Mouse (Mus musculus): ENCODE data around the gene Tmbim7.

Tmbim7 gene

DNA sequence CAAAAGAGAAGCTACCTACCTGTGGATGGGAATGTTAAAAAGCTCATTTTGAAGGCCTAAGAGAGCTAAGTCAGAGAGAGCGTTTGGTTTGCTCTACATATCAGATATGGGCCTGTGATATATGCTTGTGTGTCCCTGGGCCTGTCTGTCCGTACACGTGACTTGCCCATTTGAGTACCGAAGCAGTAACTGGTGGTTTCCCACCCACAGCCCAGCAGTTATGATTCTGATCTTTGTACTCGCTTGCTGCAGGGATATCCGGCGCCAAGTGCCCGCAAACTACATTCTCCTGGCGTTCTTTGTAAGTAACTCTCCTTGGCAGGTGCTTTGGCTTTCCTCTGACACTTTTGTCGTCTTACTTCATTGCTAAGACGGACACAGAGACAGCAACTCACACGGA is 15.6 kb downstream of the Tmbim7 start:
- no peak for DNase-seq

DNA sequence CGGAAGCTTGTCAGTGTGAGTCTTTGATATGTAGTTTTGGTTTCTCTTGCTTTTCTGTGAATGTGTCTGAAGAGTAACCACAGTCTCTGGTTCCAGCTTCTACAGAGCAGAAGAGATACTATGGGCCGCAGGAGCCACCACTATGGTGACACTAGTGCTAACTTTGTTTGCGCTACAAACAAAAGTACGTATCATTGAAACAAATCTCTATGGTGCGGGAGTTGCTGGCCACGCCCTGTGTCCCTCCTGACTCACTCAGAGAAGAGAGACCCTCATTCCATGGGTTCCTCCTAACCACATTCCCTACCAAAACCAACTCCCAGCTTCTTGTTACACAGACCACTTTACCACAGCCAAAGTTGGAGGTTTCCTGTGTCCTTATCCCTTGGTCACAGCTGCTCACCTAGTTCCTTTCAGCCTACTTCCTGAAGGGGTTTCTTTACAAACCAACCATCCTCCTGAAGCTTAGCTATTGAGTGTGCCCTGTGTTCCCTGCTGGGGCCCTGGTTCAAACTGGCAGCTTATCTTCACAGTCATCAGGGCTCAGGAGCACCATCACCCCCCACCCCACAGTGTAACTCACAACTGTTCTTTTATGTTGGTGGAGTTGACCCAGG is 19.1 kb downstream of the Tmbim7 start:
- DNase-seq: no peak

DNA sequence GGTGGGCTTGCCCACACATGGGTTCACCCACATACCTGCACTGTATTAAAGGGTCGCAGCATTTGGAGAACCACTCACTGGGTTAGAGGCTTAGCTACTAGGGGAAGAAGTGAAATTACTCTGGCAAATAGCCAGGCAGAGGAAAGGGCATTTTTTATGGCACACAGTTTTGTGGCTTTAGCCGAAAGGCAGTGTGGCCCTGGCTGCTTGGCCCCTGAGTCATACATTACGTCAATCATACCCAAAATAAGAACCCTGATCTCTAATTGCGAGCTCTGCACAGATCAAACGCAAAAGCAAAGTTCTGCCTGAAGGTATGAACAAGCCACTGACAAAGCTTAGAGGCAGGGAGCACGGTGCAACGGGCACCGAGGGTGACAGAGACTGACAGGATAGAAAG is 37.3 kb downstream of the Tmbim7 start:
- DNase-seq: no peak

DNA sequence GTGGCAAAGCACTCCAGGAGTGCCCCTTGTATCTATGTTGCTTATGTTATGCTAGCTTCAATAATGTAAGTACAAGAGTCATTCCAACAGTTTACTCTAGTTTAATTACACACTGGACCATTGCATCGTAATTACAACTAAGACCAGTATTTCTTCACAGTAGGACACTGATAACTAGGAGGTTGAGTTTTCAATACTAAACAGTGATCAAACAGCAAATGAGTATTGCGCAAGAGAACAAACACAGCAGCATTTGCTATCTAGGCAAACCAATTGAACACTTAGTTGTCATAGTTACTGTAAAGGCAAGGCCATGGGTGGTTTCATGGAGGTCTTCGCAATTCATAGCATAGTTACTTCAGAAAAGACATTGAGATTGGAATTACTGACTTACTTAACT is 40.3 kb downstream of the Tmbim7 start:
- no peak for DNase-seq

DNA sequence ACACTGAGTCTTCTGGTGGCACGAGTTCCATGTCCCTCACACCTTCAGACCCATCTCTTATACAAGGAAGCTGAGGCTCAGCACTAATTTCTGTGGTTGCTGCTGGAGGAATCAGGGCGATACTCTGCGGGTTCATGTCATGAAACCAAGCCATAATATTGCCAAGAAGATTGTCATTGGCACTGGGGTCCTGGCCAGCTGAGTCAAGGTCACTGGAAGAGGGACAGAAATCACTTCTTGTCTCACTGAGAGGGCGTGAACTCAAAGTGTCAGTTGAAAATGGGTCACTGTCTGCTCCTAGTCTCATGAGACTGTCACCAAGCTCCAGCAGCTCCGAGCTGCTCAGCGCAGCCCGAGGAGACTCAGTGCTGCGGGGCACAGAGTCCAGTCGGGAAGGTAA is 42.0 kb downstream of the Tmbim7 start:
- DNase-seq: no peak

DNA sequence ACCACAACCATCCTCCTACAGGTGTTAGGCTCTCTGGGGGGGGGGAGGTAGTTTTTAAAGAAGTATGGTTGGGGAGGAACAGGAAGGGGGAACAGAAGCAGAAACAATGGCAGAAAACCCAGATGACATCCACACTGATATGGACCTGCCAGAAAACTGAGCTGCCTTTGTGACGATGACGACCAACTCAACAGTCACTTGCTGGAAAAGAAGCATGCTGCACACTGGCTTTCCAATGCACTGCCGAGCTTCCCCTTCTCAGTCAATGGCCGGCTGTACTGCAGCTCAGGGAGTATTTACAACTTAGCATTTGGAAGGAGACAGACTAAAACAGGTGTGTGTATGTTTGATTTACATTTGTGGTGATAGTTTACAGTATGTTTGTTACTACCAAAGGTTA is 44.2 kb downstream of the Tmbim7 start:
- no peak for DNase-seq

DNA sequence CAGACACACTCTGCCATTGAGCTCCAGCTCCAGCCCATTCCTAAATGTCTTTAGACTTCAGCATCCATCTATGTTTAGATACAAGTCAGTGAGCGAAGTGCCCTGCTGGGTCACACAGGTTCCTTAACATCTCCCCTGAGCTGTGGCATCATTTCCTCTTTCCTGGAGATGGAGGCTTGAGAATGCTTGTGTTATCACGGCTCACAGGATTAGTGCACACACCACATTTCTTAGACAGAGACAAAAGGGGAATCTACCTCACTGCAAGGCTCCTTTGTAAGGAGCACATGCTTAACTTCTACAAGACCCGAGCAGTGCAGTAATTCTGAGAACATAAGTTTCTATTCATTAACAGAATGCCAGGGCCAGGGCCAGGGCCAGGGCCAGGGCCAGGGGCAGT is 45.0 kb downstream of the Tmbim7 start:
- DNase-seq: no peak

DNA sequence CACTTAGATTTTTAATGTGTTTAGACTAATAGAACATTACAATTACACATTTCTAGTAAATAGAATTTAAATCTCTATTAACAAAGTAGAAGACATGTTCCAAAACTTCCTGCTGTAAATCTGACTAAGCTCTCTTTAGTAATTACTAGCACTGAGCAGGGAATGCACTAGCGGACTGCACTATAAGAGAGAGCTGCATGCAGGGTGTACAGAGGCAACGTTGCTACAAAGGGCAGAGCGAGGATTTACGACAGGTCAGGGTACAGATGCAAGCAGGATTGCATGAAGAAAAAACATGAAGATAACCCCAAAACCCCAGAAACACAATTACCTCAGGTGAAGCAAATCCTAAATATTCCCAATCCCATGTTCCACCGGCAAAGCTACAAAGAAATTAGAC is 49.0 kb downstream of the Tmbim7 start:
- no peak for DNase-seq

DNA sequence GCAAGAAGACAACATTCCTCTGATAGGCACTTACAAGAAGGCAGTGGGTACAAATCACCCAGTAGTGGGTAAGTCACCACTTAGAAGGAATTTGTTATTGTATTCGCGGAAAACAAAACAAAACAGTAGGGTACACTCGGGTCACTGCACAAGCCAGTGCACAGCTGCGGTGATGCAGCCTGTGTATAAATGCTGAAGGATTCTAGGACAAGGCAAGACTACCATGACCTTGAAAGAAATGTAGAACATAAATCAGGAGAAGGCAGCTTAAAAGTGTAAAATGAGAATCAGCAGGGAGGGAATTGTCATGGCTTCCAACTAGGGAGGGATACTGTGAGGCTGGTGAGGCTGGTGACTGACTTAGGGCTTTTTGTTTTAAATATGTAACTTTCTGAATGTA is 51.2 kb downstream of the Tmbim7 start:
- DNase-seq: no peak

DNA sequence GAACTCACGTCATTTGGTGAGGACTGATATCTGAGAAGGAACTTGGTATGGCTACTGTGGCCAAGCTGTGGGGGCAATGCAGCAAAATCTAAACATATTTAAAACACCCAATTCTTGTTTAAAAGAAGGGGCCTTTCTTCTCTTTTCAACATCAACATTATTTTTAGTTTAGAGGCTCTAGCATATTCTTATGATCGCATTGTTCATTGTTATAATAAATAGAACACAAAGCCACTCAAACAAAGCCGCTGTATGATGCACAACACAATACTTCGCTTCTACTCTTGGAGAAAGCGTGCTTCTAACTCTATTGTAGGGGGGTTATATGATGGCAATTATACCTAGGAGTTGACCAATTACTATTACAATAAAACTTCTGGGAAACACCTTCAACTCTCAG is 64.8 kb downstream of the Tmbim7 start:
- no peak for DNase-seq

DNA sequence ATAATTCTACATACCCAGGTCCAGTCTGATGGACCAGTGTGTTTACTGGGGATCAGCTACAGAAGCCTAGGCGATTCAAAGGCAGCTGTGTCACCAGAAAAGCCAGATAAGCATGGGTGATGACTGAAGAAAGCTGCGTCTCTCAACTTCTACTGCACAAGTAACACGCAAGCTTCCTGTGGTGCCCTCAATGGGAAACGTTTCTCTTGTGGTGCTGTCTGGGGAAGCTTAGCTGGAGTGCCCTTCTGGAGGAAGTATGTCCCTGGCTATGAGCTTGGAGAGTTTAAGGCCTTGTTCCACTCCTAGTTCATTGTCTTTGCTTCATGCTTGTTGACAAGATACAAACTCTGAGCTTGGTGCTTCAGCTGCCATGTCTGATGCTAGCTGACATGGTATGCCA is 68.4 kb downstream of the Tmbim7 start:
- no peak for DNase-seq

DNA sequence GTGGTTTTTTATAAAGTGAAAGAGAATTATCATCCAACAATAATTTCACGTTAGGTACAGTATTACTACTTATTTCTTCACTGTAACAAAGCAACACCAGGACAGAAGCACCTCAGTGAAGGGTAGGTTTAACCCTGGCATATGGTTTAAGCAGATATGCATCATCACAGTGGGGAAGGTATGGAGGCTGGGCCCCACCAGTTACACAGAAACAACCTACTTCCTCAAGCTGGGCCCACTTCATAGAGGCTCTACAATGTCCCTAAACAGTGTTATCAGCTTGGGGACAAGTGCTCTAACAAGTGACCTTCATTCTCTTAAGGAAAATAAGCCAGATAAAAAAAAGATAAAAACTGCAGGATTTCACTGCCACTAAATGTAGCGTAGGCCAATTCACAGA is 71.9 kb downstream of the Tmbim7 start:
- DNase-seq: no peak

DNA sequence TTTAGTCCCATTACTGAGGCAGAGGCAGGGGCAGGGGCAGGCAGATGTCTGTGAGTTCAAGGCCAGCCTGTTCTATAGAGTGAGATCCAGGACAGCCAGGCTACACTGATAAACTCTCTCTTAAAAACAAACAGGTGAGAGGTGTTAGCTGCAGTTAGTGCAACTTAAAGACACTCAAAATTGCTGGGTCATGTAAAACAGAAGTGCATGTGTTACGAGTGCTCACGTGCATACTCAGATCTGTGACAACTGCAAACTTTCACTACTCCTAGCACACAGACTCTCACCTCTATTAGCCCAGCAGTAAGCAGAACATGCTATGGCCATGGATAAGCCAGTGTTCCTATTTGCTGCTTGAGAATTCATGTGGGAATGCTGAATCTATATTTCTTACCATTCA is 72.4 kb downstream of the Tmbim7 start:
- no peak for DNase-seq

DNA sequence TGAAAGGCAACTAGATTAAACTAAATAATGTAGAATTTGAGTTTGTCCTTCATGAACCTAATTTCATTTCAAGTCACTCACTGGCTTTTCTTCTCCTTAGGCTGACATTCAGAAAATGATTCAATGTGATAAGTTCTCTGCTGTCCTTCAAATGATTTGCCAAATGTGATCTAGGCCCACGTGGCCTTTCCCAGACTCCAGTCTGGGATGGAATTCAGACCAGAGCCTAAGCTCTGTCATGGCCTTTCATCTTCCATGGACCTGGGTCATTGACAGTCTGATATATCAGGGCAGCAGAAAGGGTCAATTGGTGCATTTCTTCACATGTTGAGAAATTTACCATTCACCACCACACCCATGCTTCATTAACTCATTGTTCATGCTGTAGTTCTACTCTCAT is 74.5 kb downstream of the Tmbim7 start:
- DNase-seq: no peak

DNA sequence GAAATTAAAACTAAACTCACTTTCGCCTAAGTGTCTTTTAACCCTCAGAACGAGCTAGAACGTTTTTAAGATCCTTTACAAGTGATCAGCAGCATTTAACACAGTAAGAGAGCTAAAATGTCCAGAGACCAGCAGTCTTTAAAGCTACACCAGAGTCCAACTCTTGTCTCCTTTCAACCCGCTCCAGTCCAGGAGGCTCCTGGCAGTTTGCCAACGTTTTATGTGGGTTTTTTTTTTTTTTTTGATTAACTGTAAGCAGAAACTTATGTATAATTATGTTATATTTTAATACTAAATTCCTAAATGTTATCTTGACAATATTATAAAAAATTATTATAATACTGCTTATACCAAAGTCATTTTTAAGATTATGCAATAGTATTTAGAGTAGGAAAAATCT is 77.8 kb downstream of the Tmbim7 start:
- no peak for DNase-seq

All from layer of hippocampus, adult 9-11 months (tissue).